13 mouse cellular contexts compared by ENCODE assay signal in the genomic region with DNA sequence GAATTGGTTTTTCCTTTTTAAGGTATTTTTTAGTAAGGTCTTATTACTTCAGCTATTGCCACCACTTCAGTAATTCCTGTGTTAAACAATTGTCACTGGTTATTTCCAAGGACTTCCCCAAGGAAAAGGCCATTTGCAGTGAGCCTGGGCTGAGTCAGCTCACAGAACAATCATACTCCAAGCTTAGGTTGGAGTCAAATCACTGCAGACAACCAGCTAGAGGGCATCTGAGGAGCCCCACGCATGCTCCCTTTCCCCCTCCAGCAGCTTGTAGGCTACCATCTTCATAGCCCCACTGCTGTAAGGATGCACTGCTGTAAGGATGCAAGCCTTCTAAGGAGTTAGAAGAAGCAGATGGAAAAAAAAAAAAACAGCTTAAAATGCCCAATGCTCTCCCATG.
"Had no signal": no experiment of that assay in that cellular context is flagged by ENCODE, and none has a peak within 500 bp of the region (broad histone marks: within the 10 kb centered on the region; RNA-seq: fewer than 3 reads in every experiment).

No protein-coding gene starts in this region.

- ATAC-seq: lung, postnatal 0 days had no signal

- DNase-seq: kidney, postnatal 25 days; lung, adult 2 months; lung, postnatal 36 days; midbrain, embryonic 14.5 days; right cerebral cortex, adult 18-20 months; right cerebral cortex, postnatal 25 days; thymus, postnatal 14 days had no signal

- H3K27me3 ChIP-seq: limb, embryonic 12.5 days; liver, embryonic 15.5 days; neural tube, embryonic 15.5 days had no signal

- H3K9ac ChIP-seq: limb, embryonic 12.5 days; liver, embryonic 15.5 days; neural tube, embryonic 15.5 days had no signal

- H3K36me3 ChIP-seq: limb, embryonic 12.5 days; liver, embryonic 15.5 days; midbrain, embryonic 10.5 days; neural tube, embryonic 15.5 days had no signal

- H3K9me3 ChIP-seq: limb, embryonic 12.5 days; liver, embryonic 15.5 days; midbrain, embryonic 10.5 days; neural tube, embryonic 15.5 days had no signal

- H3K4me2 ChIP-seq: limb, embryonic 12.5 days; liver, embryonic 15.5 days; neural tube, embryonic 15.5 days had no signal

- H3K27ac ChIP-seq: limb, embryonic 12.5 days; liver, embryonic 15.5 days; midbrain, embryonic 10.5 days; neural tube, embryonic 15.5 days had no signal

- H3K4me1 ChIP-seq: limb, embryonic 12.5 days; liver, embryonic 15.5 days had no signal

- H3K4me3 ChIP-seq: limb, embryonic 12.5 days; liver, embryonic 15.5 days; midbrain, embryonic 10.5 days; myocyte; neural tube, embryonic 15.5 days had no signal
